Mouse (Mus musculus) heart, adult 18-20 months (tissue): ENCODE measurements around the gene Elmsan1. TPM values are rescaled to one million over a fixed set of nuclear protein-coding genes. Genes with fewer than 3 reads are reported as not detected.

Source experiments
- DNase-seq, 2 experiments: peaks; one replicate each; pipeline ENCODE4 v3.0.0; 2021 to 2022; ENCODE audit warnings: mixed read lengths in 1 of 2
- total RNA-seq, 2 experiments: library from RNA; stranded (reverse); gene quantifications; 2 replicates each; pipeline ENCODE4 v1.2.3; 2021

Elmsan1 gene
- total RNA-seq, 2 experiments from 2014 or later = 10.5 to 13.3 TPM

DNA sequence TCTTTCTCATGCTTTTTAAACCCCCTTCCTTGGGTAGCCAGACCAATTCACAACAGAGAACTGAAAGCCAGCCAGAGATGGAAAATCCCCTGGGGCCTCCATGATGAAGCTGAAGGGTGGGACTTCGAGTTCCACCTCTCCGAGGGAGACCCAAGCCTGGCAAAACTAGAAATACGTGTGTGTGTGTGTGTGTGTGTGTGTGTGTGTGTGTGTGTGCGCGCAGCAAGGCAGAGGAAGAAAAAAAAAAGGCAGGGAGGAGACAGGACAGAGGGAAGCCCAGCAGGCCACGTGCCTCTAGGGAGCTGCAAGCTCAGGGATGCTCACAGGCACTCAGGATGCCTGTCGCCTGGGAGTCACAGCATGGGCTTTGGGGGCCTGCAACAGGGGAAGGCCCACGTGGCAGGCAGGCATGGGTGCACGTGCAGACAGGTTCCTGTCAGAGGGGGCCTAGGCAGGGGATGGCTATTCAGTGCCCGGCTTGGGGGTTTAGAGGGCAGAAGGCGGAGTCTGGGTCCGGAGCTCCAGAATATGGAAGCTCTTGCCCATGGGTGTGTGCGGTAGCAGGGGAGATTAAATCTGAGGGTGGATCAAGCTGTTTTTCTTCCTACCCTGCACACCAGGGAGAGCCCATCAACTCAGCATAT is 42.4 kb downstream of the Elmsan1 start:
- no peak for DNase-seq

DNA sequence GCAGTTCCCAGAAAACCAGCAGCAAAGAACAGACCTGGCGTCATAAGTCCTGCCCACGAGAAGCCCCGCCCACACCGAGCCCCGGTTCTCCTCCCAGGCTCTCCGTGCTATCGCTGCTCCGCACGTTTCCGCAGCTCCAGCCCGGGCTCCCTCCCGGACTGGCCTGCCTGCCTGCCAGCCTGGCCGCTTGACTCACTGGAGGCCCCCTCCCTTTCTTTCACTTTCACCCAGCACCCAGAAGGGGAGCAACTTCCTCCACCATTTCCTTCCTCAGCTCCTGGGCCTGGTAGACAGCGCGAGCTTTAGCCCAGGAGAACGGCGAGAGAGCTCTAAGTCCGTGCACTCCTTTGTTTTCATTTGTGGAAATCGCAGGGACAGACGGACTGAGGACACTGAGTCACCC is 43.0 kb downstream of the Elmsan1 start:
- peak; percentile 91 to 96 for DNase-seq

DNA sequence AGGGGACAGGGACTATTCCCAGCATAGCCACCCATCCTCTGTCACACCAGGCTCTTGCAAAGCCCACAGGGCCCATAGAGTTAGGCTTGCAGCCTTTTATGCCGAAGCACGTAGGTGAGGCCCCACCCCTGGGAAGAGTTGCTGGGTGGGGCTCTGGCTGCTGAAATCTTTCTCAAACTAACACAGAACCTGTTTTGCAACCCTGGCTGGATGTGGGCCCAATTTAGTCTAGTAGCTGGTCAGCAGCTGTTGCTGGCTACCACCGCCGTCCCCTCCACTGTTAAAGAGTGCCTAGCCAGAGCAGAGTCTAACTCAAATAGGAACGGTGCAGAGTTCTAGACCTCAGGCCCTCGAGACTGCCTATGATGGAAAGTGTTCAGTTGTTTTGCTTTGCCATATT is 43.8 kb downstream of the Elmsan1 start:
- peak; percentile 90 for DNase-seq

DNA sequence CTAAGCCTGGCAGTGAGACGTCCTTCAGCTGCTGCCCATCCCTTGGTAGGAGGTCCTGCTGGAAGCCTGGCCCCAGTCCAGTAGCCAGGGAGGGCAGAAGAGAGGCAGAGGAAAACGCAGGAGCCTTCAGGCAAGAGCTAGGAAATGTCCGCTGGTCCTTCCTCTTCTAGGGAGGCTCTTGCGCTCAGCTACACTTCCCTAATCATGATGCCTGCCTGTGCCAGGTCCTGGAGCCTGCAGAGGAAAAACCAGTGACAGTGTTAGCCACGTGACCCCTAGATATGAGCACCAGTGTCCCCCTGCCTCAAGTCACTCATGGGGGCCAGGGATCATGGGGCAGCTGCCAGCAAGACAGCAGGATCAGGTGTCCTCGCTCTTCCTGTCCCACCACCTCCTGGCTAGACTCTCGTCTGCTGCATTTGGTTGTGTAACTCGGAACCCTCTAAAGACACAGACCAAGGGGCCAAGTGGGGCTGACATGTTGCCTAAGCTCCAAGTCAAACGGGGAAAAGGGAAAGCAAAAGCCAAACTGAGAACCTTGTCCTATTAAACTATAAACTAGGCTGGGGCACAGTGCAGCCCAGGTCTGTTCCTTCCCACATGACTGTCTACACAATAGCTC is 44.4 kb downstream of the Elmsan1 start:
- DNase-seq = peak; percentile 68 to 69

DNA sequence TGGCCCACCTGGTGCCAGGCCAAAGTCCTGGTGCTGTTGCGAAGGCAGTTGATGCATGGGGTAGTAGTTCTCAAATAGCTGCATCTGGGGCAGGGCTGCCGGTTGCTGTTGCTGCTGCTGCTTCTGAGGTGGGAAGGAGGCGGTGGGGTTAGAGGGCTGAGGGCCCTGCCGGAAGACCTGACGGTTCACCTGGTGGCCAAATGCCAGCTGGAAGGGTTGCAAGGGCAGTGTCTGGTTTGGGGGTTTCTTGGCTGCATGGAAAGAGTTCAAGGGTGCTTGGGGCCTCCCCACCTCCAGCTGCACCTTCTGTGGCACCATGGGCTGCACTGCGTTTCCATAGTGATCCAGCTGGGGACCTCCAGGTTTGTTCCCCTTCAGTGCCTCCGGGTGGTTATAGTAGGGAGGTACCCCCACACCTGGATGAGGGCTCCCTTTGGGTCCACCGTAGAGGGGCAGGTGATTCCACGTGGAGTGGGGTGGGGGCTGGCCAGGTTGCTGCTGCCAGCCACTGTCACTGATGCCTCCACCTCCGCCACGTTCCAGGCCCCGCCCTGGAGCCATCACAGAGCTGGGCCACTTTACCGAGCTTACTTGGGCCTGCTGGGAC is 45.3 kb downstream of the Elmsan1 start:
- DNase-seq = no peak

DNA sequence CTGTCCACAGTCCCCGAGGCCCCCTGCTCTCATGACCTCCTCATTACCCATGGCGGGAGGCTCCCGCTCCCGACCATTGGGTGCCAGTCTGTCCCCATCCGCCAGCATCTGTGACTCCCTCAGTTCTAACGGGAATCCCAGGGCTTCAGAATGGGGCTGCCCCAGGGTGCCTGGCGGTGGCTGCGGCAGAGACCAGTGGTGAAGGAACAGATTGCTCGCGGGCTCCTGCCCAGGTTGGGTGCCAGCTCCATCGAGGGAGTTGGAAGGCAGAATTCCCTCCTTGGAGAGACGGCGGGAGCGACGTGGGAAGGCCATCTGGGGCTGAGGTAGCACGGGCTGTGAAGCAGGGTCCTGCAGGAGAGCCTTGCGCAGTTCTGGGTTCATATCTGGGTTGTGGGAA is 45.8 kb downstream of the Elmsan1 start:
- no peak for DNase-seq

DNA sequence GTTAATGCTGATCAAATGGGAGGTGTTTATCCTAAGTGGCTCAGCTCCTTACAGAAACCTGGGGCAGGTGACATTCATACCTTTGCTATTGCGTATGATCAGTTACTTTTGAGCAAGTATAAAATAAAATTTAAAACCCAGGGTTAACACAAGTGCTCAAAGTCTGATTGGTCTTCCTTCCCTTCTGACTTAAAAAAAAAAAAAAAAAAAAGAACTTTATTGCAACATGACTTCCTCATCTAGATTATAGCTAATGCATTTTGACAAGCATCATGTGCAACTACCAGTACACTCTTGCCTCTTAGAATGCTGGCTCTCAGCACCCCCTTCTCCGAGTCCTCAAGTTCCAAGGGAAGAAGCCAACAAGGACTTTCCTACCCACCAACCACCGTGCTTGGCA is 46.5 kb downstream of the Elmsan1 start:
- no peak for DNase-seq

DNA sequence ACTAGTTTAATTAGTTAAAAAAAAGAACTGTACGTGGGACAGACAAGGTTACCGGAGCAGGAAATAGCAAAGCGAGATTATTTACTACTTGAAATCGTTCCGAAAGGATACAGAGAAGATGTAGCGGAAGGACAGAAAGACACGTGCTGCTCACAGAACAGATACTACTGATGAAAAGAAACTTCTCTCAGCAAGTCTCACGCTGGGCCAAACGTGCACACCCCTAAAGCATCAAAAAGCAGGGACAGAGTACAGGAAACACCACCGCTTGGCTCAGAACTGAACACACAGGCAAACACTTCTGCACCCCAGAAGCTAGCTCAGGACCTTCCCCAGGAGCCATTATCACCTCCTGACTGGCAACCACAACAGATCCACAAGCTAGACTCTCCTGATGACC is 48.1 kb downstream of the Elmsan1 start:
- no peak for DNase-seq

DNA sequence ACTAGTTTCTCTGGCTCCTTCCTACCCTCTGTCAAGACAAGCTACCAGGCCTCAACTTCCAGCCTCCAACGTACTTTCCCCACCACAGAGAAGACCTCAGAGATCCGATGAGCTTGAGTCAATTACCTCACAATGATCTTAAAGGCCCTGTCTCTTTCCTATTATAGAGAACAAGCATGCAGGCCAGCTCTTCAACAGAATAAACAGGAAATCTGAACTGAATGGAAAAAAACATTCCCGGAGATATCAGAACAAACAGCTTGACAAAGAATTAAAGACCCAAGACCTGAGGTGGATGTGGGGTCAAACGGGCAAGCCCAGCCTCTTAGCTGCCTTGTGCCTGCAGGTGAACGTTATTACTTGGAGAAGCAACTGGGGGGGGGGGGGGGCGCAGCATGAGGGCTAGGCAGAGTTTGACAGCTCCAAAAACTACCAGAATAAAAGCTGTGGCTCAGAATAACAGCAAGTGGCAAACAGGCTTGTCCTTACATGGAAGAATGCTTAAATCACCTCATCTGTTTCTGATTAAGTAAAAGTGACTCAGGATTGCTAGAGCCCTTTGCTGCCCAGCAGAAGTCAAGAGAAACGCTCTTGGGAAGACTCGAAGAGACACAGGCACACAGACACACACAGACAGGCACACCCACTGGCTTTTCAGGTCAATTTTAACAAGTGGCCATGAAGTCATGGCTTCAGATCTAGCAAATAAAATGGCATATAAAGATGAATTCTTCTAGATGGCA is 52.9 kb downstream of the Elmsan1 start:
- peak in 1 of 2 experiments; percentile 33 for DNase-seq

DNA sequence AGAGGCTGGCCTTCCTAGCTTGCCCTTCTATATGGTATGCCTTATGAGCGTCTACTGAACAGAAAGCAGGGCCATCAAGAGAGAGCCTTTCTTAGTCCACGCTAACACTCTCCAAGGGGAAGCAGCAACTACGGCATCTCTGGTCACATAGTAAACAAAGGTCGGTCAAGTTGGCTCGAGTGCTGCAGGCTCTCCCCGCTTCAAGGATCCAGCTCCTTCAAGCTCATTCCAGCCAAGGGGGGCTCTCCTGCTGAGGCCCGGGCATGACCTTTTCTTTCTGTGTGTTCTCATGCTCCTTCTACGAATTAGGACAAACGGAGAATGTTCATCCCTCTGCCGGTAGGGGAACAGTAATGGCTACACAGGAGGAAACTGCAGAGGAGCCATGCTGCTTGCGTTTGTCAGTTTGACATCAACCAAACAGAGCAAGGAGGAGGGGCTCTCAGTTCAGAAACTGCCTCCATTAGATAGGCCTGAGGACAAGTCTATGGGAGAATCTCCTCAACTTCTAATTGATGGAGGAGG is 55.0 kb downstream of the Elmsan1 start:
- DNase-seq = no peak

DNA sequence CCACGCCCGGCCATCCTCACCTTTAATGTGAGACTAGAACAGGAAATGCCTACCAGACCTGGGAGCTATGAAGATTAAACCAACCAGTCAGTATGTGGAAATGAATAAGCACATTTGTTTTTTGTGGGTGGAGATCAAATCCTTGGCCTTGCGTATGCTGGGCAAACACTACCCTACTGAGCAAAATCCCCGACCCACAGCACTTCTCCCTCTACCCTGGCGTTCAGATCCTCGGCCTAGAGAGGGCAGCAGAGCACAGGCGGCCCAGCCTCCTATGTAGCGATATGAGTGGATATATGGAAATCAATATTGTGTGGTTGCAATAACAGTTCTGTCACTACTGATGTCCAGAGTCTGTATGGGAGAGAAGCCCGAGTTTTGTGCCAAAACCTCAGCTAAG is 55.5 kb downstream of the Elmsan1 start:
- DNase-seq = peak in 1 of 2 experiments; percentile 61

DNA sequence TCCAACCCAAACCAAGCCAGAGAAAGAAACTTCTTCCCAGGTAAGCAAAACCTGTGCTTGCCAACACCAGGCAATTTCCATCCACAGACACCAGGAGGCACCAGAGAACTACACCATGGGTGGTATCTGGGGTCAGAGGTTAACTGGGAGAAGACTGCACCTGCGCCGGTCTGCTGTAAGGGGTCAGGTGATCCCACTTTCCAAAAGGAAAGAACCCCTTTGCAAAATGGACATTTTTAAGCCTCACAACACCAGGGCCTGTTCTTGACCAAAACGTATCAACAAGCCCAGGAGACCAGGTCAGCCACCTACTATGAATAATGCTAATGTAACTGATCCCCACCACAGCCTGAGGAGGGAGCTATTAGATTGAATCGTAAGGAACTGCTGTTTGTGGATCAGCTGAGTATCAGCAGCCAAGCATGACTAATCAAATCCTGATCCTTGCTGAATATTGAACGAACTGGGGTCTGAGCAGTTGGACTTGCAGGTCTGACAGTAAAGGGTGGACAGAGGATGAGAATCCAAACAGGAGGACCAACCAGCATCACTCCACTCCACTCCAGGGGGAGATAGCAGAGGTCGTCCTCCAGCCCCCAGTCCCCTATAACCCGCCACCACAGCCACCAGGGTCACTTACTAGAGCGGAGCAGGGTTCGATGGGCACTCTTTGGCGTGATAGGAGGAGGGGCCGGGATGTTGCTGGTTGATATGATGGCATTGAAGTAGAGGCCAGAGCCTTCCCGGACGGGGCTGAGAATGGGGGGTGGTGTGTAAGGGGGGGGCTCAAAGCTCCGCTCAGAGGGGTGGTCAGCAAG is 56.9 kb downstream of the Elmsan1 start:
- DNase-seq = no peak

DNA sequence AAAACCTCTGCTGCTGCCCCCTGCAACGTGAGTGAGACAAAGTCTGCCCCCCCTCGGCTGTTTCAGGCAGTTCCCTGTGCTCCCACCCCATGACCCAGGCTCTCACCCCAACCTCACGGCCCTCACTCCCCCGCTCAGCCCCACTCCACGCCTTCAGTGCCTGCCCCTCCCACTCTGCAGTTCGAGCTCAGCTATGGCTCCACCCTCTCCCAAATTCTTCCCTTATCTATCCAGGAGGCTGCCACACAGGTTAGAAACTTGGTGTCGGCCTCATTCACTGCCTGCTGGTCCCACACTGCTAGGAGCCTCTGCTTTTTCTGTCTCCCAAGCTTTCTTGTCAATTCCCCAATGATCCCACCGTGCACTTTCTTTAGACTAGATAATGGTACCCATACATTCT is 57.6 kb downstream of the Elmsan1 start:
- DNase-seq = no peak

DNA sequence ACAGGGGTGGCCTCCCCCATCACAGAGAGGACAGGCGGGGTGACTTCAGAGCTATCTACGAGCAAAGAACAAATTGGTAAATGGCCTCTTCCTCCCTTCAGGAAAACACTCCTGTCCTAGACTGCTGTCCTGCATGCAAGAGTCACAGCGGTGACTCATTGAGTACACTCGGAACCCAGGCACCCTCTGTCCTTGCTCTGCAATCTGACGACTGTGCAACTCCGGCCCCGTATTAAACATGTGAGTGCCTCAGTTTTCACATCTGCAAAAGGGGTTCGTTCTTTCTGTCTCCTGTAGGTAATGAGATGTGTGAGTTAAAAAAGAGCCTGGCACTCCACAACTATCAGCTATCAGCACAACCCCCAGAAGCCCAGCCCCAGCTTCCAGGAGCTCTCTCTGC is 58.2 kb downstream of the Elmsan1 start:
- no peak for DNase-seq

DNA sequence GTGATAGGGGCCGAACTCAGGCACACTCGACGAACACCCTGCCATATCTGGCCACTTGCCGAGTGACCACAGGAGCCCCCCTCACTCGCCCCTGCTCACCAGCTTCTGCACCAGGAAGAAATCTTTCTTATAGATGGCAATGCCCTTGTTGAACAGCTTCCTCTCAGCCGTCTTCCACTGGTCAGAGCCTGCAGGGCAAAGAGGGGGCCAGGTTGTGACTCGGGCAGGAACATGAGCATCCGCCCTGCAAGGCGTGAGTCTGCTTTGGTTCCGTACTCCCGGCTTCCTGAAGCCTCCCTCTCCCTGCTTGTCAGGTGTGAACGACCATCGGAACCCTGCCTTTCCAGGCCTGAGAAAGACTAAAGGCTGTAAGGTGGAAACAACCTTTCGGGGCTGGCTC is 60.5 kb downstream of the Elmsan1 start:
- no peak for DNase-seq

DNA sequence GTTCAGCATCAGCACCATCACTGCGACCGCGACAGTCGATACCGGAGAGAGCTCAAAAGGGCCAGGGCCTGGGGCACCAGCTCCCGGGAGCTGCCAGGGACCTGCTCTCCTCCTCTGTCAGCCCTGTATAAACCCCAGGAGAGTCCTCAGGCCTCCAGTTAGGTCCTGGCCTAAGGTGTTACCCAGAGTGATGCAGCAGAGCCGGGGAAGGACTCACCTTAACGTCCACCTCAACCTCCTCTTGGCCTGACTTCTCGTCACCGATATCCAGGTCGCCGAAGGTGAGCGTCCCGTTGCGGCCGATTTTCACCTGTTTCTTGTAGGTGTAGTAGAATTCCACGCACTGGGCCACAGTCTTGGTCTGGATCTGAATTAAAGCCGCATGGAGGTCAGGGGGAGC is 62.5 kb downstream of the Elmsan1 start:
- no peak for DNase-seq

DNA sequence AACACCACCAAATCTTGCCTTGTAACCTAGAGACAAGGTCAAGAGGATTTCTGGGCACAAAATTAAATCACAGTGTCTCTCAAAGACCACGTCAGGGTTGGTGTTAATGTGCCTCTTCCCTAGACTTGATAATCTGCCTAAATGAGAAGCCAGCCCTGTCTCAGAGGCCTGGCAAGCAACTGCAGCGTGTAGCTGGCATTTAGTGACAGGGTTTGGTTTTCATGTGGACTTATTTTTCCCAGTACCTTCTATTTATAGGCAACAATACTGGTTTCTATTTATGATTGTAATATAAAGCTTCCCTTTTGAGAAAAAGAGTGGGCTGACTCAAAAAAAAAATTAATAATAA is 63.2 kb downstream of the Elmsan1 start:
- peak; percentile 28 to 45 for DNase-seq

DNA sequence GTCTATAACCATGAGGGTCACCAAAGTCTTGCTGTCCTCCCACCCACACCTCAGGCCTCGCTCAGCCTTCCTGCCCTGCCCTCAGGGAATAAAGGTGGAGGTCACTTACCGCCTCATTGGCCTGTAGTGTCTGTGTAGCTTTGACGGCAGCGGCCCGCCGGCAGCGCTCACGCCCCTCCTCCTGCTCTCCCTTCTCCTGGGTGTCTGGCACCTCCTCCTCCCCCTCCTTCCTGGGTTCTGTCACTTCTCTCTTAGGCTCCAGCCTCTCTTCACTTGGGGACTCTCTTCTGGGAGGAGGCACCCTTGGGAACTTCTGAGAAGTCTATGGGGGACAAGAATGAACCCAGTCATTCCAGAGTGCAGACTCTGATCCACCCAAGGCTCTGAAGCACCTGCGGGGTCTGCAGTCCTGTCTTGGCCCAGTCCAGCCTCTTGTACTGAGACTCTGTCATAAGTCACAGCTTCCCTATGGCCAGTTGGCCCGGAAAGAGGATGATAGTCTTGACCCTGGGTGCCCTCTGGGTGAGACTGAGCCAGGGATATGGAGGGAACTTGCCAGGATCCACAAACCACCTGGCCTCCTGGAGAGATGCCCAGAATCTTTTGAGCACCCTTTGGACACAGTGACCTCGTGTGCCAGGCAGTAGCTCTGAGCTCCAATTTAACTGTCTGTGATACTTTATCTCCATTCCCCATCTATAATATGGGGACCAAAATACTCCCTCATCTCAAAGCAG is 63.7 kb downstream of the Elmsan1 start:
- DNase-seq = peak; percentile 82 to 85

DNA sequence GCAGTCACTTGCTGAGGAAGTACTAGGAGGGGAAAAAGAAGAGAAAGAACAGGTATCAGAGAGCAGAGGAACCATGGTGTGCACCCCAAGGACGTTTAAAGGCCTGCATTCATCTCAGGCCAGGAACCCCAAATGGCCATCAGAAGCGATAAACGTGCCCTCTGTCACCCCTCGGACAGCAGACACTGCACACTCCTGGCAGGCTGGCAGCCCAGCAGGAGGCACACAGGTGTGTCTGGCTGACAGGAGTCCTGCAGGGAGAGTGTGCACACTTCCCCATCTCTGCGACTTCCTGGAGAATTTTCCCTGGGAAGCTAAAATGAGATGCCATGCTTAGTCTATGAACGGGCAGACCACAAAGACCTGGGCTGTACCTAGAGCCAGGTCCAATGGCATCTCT is 65.3 kb downstream of the Elmsan1 start:
- DNase-seq = no peak

DNA sequence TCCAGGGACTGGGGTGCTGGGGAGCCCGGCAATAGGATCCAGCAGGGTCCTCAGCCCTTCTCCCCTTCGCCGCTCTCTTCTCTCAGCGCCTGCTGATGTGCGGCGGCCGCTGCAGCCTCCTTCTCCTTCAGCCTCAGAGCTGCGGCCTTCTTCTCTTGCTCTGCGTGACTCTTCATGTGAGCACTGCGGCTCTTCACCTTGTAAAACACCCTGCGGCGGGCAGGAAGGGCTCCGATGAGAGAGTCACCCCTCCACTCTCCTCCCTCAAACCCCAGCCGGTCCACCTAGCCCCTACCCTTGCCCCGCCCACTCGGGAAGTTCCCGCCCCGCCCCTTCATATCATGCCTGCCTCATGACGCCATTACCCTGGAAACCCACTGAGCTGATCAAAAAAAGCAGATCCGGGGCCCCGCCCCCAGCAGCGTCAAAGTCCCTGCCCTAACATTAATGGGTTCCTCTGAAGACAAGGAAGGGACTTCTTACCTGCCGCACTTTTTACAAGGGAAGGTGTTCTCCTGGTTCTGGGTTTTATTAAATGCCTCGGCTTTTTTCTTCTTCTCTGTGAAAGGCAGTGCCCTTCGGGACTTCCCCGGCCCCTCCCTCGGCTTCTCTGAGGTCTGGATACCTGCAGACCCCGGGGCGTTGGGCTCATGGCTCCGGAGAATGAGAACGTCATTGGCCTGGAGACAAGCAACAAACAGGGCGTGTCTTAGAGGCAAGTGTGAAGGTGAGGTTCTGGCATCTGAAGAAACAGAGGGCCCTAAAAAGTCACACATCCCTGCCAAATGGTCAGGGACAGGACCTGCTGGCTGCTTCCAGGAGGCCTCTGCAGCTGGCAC is 66.1 kb downstream of the Elmsan1 start:
- peak in 1 of 2 experiments; percentile 4 for DNase-seq
